Mouse (Mus musculus) kidney, postnatal 14 days (tissue): ENCODE measurements around the gene Gm11011.

Source experiments
- DNase-seq: peaks from one replicate; pipeline ENCODE4 v3.0.0; 2022; ENCODE audit warnings: mixed read lengths

The Gm11011 gene

GRCm38 (mm10) chr2:169586688-169587087, 857 bp downstream of the Gm11011 start:
- no peak for DNase-seq

GRCm38 (mm10) chr2:169585631-169586285, 1.8 kb downstream of the Gm11011 start:
- DNase-seq, result no peak

GRCm38 (mm10) chr2:169584745-169585456, 2.6 kb downstream of the Gm11011 start:
- no peak for DNase-seq

- DNase-seq, result no peak
Observed at GRCm38 (mm10) chr2:169583476-169583875, 4.1 kb downstream of the Gm11011 start.

- no peak for DNase-seq
Observed at GRCm38 (mm10) chr2:169577508-169578196, 9.9 kb downstream of the Gm11011 start.

- DNase-seq, result no peak
Observed at GRCm38 (mm10) chr2:169570063-169570462, 17.5 kb downstream of the Gm11011 start.

- DNase-seq, result no peak
Observed at GRCm38 (mm10) chr2:169566159-169566558, 21.4 kb downstream of the Gm11011 start.

- DNase-seq, result no peak
Observed at GRCm38 (mm10) chr2:169565751-169566150, 21.8 kb downstream of the Gm11011 start.

GRCm38 (mm10) chr2:169545674-169546073, 41.9 kb downstream of the Gm11011 start:
- DNase-seq, result no peak

GRCm38 (mm10) chr2:169538906-169539305, 48.6 kb downstream of the Gm11011 start:
- DNase-seq, result no peak
